Mouse (Mus musculus) liver, embryonic 12.5 days (tissue): Measurements from ENCODE around the gene Zdhhc20. TPM values are rescaled to one million over a fixed set of nuclear protein-coding genes. Genes with fewer than 3 reads are reported as not detected.
A peak's percentile ranks its signal among the peaks of the same experiment; 100 is the strongest.
"Not testable (repeated sequence)": the region's sequence is repeated elsewhere in the genome, so short reads cannot be mapped to it uniquely, and the experiment has no call there.

Experiments used
- ATAC-seq: fragments of 200-750 bp; cut with Nextera tagmentation; 2 replicates; pipeline ENCODE4 v1.8.0; 2017; ENCODE audit warnings: moderate number of reproducible peaks, mild to moderate bottlenecking, moderate library complexity
- H3K27ac ChIP-seq: fragments of 300-500 bp; sonication (generic); 2 replicates; pipeline ENCODE4 v1.5.1; 2016; ENCODE audit warnings: mild to moderate bottlenecking
- H3K27me3 ChIP-seq: fragments of 300-500 bp; sonication (generic); replicated peaks from 2 replicates; pipeline ENCODE4 v1.6.1; 2016; ENCODE audit warnings: mild to moderate bottlenecking, moderate library complexity
- H3K36me3 ChIP-seq: fragments of 300-500 bp; sonication (generic); 2 replicates; pipeline ENCODE4 v1.6.1; 2016; ENCODE audit warnings: mild to moderate bottlenecking, moderate library complexity
- H3K4me1 ChIP-seq: fragments of 300-500 bp; sonication (generic); 2 replicates; pipeline ENCODE4 v1.6.1; 2016
- H3K4me2 ChIP-seq: fragments of 300-500 bp; sonication (generic); 2 replicates; pipeline ENCODE4 v1.6.1; 2016; ENCODE audit warnings: mild to moderate bottlenecking, moderate library complexity
- H3K4me3 ChIP-seq: fragments of 300-500 bp; sonication (generic); 2 replicates; pipeline ENCODE4 v1.5.1; 2016; ENCODE audit warnings: mild to moderate bottlenecking, moderate library complexity
- H3K9ac ChIP-seq: fragments of 300-500 bp; sonication (generic); 2 replicates; pipeline ENCODE4 v1.6.1; 2016; ENCODE audit warnings: mild to moderate bottlenecking, moderate library complexity
- H3K9me3 ChIP-seq: fragments of 300-500 bp; sonication (generic); replicated peaks from 2 replicates; pipeline ENCODE4 v1.6.1; 2016; ENCODE audit warnings: mild to moderate bottlenecking, moderate library complexity
- WGBS: fragments of 180-500 bp; shearing (Covaris S2); methylation state at CpG from one replicate; pipeline ENCODE4 v1.1.7; 2016; ENCODE audit not compliant: insufficient replicate concordance; 5-methylcytosine and 5-hydroxymethylcytosine counted together
- polyA plus RNA-seq: library from polyadenylated mRNA; unstranded; fragments of >200 nt; fragmentation: Nextera tagmentation; extraction: Ambion mirVana; gene quantifications from 2 replicates; pipeline ENCODE4 v1.2.1, GENCODE M21; 2016

The Zdhhc20 gene
- polyA plus RNA-seq, 1 experiment from 2014 or later, result 17.5 TPM

DNA sequence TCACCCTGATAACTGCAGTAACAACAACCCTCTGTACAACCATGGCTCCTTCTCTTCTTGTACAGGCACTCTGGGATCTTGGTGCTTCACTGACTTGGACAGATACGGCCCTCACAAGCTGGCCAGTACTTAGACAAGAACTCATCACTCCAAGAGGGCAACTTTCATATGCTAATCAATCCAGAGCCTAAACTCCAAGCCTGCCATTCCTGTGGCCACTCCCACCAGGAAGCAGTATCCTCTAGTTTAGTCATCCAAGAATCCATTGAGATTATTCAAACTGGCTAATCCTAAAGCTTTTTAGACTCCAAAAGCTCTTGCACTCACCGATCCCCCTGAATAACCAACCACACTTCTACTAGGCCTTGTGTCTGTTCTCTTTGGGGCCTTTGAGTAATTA is 37.1 kb downstream of the Zdhhc20 start:
- Histone ChIP-seq H3K4me1 (peaks cover 8% of the 10 kb centered on the region; the same call in 1 of the 2 replicates), H3K36me3 (peaks cover 11% of the 10 kb centered on the region; the same call in 1 of the 2 replicates), H3K27ac (no peak overlapping the region), H3K9ac (no peak overlapping the region), H3K4me2 (no peak overlapping the region), H3K27me3 (no peaks in the 10 kb centered on the region), H3K4me3 (no peak overlapping the region), H3K9me3 (no peaks in the 10 kb centered on the region)
- 82% methylated on average over 2 of the region's 2 CpGs for WGBS
- no peak for ATAC-seq

DNA sequence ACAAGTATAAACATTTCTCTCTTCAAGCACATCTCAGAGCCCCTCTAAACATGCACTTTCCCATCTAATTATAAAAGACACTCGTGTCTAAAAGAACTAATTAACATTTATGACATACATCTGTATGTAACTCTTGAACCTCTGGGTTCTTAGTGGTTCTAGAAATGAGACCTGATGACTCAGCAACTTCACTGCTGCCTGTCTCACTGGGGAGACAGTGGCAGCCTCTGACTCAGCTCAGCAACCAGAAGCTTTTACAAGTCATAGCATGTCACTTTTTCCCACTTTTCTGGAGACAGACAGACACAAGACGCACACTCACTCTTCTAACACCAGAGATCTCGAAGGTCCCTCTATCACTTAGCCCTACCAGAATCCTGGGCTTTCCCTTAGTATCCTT is 39.7 kb downstream of the Zdhhc20 start:
- Histone ChIP-seq H3K36me3 (0 out of 2 replicates have a peak, but pooled peaks cover 3% of the 10 kb centered on the region), H3K4me3 (no peak overlapping the region), H3K9me3 (no peaks in the 10 kb centered on the region), H3K4me2 (no peak overlapping the region), H3K4me1 (peaks cover 8% of the 10 kb centered on the region; the same call in 1 of the 2 replicates), H3K9ac (no peak overlapping the region), H3K27ac (no peak overlapping the region), H3K27me3 (no peaks in the 10 kb centered on the region)
- 70% methylated on average over 3 of the region's 3 CpGs for WGBS
- no peak for ATAC-seq

DNA sequence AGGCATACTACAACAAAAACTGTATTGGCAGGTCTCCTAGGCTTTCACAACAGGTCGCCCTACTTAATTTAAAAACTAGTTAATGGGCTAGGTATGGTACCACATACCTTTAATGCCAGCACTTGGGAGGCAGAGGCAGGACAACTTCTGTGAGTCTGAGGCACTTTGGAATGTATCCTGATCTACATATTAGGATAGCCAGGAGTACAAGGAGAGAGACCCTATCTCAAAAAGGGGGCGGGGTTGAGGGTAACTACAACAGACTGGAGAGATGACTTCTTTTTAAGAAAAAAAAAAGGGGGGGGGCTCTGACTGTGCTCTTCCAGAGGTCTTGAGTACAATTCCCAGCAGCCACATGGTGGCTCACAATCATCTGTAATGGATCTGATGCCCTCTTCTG is 41.4 kb downstream of the Zdhhc20 start:
- Histone ChIP-seq H3K36me3 (peaks cover 6% of the 10 kb centered on the region; the same call in 1 of the 2 replicates), H3K27ac (no peak overlapping the region), H3K9me3 (no peaks in the 10 kb centered on the region), H3K9ac (no peak overlapping the region), H3K4me3 (no peak overlapping the region), H3K4me1 (peaks cover 17% of the 10 kb centered on the region), H3K4me2 (no peak overlapping the region), H3K27me3 (no peaks in the 10 kb centered on the region)
- 76% methylated on average over 2 of the region's 2 CpGs for WGBS
- ATAC-seq, result no peak

DNA sequence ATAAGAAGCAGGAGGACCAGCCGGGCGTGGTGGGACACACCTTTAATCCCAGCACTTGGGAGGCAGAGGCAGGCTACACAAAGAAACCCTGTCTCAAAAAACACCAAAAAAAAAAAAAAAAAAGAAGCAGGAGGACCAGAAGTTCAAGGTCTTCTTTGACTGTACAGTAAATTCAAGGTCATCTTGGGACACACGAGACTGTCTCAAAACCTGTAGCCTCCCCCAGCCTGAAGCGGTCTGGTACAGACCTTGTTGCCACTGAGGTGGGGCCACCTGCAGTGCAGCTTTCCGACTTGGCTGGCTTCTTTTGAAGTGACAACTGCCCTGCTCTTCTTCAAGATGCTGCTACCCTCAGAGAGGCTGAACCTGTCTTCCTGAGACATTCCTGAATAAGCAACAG is 42.0 kb downstream of the Zdhhc20 start:
- H3K36me3 ChIP-seq, H3K27me3 ChIP-seq, H3K9ac ChIP-seq, ATAC-seq, H3K27ac ChIP-seq, H3K9me3 ChIP-seq, H3K4me2 ChIP-seq, H3K4me3 ChIP-seq: not testable (repeated sequence)
- WGBS, result 75% methylated on average over 5 of the region's 5 CpGs
- peaks cover 17% of the 10 kb centered on the region for H3K4me1 ChIP-seq

DNA sequence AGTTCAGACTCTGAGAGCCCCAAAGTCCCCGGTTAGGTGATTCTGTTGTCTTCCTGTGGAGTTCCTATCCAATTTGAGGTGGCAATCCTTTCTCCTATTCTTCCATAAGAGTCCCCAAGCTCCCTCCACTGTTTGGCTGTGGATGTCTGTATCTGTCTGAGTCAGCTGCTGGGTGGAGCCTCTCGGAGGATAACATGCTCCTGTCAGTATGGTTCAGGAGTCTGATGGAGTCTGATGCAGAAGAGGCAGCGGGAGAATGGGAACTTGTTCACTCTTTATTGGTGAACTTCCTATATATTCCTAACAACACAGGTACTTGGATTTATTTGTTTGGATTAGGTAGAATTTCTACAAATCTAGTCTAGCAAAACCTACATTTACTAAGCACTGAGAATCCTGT is 45.5 kb downstream of the Zdhhc20 start:
- no peak overlapping the region for H3K9ac ChIP-seq
- H3K27ac ChIP-seq, result no peak overlapping the region
- no peaks in the 10 kb centered on the region for H3K27me3 ChIP-seq
- H3K4me2 ChIP-seq, result no peak overlapping the region
- no peak overlapping the region for H3K4me3 ChIP-seq
- H3K36me3 ChIP-seq, result peaks cover 17% of the 10 kb centered on the region
- WGBS, result 62% methylated on average over 3 of the region's 3 CpGs
- peak; percentile 75 for ATAC-seq
- no peaks in the 10 kb centered on the region for H3K9me3 ChIP-seq
- H3K4me1 ChIP-seq, result peaks cover 9% of the 10 kb centered on the region

DNA sequence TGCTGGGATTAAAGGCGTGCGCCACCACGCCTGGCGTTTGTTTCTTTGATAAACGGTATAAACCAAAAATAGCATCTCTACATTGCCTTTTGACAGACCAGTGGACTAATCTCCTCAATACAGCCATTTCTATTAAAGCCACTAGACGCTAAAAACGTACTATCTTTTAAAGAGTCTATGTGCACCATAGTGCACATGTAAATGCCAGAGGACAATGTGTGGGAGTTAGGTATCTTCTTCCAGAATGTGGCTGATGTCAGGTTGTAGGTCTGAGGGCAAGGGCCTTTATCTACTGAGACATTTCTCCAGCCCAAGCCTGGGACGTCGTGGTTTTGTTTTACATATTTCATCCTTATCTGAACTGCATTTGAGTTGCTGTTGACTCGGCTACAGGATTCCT is 54.9 kb downstream of the Zdhhc20 start:
- ATAC-seq, result peak; percentile 93
- H3K9me3 ChIP-seq, result no peaks in the 10 kb centered on the region
- peaks cover 26% of the 10 kb centered on the region for H3K36me3 ChIP-seq
- H3K9ac ChIP-seq, result no peak overlapping the region
- H3K4me2 ChIP-seq, result peak overlapping the region; percentile 35
- WGBS, result 23% methylated on average over 10 of the region's 10 CpGs
- peaks cover 16% of the 10 kb centered on the region for H3K4me1 ChIP-seq
- H3K27me3 ChIP-seq, result no peaks in the 10 kb centered on the region
- H3K4me3 ChIP-seq, result no peak overlapping the region
- peak overlapping the region; percentile 45; the same call in 1 of the 2 replicates for H3K27ac ChIP-seq

DNA sequence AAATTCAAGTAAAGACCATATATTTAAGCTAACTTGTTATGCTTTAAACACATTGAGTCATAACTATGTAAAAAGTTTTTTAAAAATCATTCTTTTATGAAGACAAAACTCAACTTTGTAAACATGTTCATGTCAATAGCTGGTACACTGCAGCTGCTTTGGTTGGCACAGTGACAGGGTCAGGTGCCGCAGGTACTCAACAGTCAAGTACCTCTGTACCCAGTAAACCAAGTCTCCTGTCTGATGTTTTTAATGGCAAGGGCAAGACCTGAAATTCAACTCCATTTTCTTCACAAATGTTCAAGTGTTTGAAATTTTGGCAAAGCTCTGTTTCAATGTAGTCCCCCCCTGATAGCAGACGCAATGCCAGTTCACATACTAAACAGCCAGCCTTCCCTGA is 56.5 kb downstream of the Zdhhc20 start:
- ATAC-seq, result no peak
- H3K4me3 ChIP-seq, result no peak overlapping the region
- peaks cover 16% of the 10 kb centered on the region for H3K4me1 ChIP-seq
- no peak overlapping the region for H3K9ac ChIP-seq
- H3K36me3 ChIP-seq, result peaks cover 42% of the 10 kb centered on the region
- 94% methylated on average over 2 of the region's 2 CpGs for WGBS
- no peaks in the 10 kb centered on the region for H3K27me3 ChIP-seq
- no peak overlapping the region for H3K27ac ChIP-seq
- H3K9me3 ChIP-seq, result no peaks in the 10 kb centered on the region
- no peak overlapping the region for H3K4me2 ChIP-seq

DNA sequence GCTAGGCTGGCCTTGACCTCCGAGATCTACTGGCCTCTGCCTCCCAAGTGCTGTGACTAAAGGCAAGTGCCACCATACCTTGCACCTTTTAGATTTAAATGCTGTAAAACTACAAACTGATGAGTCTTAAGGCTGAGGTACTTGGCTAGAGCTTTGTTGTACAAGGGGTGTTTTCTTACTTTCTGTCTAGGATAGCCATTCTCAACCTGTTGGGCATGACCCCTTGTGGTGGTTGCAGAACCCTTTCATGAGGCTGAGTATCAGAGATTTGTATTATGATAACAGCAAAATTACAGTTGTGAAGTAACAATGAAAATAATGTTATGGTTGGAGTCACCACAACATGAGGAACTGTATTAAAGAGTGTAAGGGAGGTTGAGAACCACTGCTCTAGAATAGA is 62.8 kb downstream of the Zdhhc20 start:
- peak overlapping the region; percentile 86 for H3K4me3 ChIP-seq
- H3K27ac ChIP-seq, result peak overlapping the region; percentile 91
- peaks cover 35% of the 10 kb centered on the region for H3K36me3 ChIP-seq
- H3K27me3 ChIP-seq, result no peaks in the 10 kb centered on the region
- ATAC-seq, result no peak
- peak overlapping the region; percentile 86 for H3K4me2 ChIP-seq
- WGBS, result 45% methylated on average over 1 of the region's 1 CpGs
- no peaks in the 10 kb centered on the region for H3K9me3 ChIP-seq
- peak overlapping the region; percentile 89 for H3K9ac ChIP-seq
- peaks cover 34% of the 10 kb centered on the region for H3K4me1 ChIP-seq

DNA sequence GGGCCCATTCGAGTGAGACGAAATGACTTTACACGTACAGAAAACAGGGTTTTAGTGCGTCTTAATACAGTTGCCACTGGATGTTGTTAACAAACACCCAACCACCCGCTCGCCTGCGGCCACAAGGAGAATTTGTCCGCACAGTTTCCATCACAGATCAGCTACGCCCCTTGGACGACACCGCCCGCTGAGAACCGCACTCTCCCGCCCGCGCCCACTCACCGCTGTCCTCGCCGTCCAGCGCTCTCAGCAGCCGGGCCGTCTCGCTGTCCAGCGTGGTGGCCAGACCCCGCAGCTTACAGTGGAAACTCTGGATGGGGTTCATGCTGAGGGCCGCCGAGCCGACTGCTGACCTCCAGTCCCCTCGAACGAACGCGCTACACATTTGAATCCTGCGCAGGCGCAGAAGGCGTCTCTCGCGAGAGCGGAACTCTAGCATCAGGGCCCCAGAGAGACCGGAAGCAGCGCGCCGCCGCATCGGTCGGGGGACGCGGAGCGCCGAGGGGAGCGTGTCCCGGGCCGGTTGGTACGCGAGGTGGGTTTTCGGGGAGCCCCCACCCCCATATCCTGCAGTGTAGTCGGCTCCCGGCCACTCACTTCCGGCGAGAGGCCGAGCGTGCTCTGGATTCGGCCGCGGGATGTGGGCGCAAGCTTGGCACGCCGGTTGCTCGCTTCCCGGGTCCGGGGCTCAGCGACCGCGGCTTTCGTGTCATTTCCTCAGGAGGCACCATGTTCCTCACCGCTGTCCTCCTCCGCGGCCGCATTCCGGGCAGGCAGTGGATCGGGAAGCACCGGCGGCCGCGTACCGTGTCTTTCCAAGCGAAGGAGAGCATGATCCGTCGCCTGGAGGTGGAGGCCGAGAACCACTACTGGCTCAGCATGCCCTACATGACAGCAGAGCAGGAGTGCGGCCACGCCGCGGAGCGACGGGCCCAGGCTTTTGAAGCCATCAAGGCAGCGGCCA is 64.0 kb downstream of the Zdhhc20 start, which contains the start of the genes Ska3 and Mrpl57:
Gene Ska3 (minus strand): TSS at position 398 of the 964 bp plus-strand sequence.
Gene Mrpl57 (plus strand): TSS at position 447 of the 964 bp plus-strand sequence.
- ATAC-seq, result peak; percentile 94
- Histone ChIP-seq H3K4me3 (peak within 1 kb of the TSS; percentile 86), H3K27me3 (no peaks in the 10 kb centered on the region), H3K27ac (peak within 1 kb of the TSS; percentile 91), H3K9me3 (no peaks in the 10 kb centered on the region), H3K36me3 (peaks cover 44% of the 10 kb centered on the region), H3K9ac (peak within 1 kb of the TSS; percentile 89), H3K4me2 (peak within 1 kb of the TSS; percentile 86), H3K4me1 (peaks cover 38% of the 10 kb centered on the region)
- under 1% methylated on average over 96 of the region's 96 CpGs for WGBS

DNA sequence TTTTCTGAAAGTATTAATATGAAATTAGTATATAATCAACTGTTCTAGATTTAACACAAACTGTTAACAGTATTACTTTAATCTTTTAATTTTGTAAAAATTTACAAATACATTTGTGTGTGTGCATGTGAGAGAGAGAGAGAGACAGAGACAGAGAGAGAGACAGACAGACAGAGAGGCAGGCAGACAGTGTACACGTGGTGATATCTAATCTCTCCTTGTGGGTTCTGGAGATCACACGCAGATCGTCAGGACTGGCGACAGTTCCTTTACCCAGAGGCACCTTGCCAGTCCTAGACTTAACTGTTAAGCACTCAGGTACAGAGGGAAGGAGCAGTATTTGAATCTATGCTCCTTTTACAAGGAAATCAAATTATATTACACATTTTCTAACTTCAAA is 69.2 kb downstream of the Zdhhc20 start:
- Histone ChIP-seq H3K4me3 (no peak overlapping the region), H3K9me3 (no peaks in the 10 kb centered on the region), H3K4me2 (no peak overlapping the region), H3K9ac (no peak overlapping the region), H3K27me3 (no peaks in the 10 kb centered on the region), H3K36me3 (peaks cover 75% of the 10 kb centered on the region), H3K4me1 (peaks cover 33% of the 10 kb centered on the region), H3K27ac (no peak overlapping the region)
- 20% methylated on average over 4 of the region's 4 CpGs for WGBS
- ATAC-seq, result no peak

DNA sequence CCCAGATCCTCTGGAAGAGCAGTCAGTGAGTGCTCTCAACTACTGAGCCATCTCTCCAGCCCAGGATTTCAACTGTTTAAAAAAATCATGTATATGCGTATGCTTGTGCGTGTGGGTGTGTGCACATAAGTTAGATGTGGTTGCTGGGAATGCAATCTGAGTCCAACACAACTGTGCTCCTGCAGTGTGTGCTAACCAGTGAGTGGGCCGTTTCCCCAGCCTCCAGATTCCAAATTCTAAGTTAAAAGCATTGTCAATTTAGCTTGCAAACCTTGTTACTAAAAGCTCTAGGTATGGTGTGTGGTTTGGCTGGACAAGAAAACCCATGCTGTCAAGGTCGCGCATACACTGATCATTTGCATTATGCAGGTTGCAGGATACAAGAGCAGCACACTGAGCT is 78.2 kb downstream of the Zdhhc20 start:
- H3K4me3 ChIP-seq, result no peak overlapping the region
- ATAC-seq, result no peak
- H3K4me2 ChIP-seq, result no peak overlapping the region
- H3K9ac ChIP-seq, result no peak overlapping the region
- H3K9me3 ChIP-seq, result no peaks in the 10 kb centered on the region
- no peaks in the 10 kb centered on the region for H3K4me1 ChIP-seq
- H3K27ac ChIP-seq, result no peak overlapping the region
- WGBS, result 91% methylated on average over 5 of the region's 5 CpGs
- H3K27me3 ChIP-seq, result no peaks in the 10 kb centered on the region
- peaks cover 97% of the 10 kb centered on the region for H3K36me3 ChIP-seq

DNA sequence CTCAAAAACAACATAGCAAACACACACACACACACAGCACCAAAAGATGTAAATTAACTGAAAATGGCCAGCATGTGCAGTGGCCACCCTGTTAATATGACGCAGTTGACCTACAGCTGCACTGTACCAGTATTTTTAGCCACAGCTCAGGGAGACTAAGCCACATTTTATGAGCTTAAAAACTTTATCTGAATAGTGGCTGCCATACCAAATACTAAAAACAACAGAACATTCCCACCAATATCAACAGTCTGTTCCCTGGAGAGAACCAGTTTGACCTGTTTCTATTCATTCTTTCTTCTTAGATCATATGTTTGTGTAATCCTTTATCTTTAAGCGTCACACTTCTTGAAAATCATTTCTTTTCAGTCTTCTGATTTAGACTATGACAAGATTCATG is 79.2 kb downstream of the Zdhhc20 start:
- H3K9me3 ChIP-seq, result no peaks in the 10 kb centered on the region
- peaks cover 97% of the 10 kb centered on the region for H3K36me3 ChIP-seq
- no peaks in the 10 kb centered on the region for H3K4me1 ChIP-seq
- 71% methylated on average over 2 of the region's 2 CpGs for WGBS
- no peaks in the 10 kb centered on the region for H3K27me3 ChIP-seq
- H3K4me2 ChIP-seq, result no peak overlapping the region
- H3K4me3 ChIP-seq, result no peak overlapping the region
- no peak overlapping the region for H3K9ac ChIP-seq
- H3K27ac ChIP-seq, result no peak overlapping the region
- ATAC-seq, result no peak
